Mouse (Mus musculus) lung, postnatal 4 days (tissue): ENCODE data around the gene Ms4a4c.
"Not testable (repeated sequence)": the region's sequence is repeated elsewhere in the genome, so short reads cannot be mapped to it uniquely, and the experiment has no call there.

Experiments used
- DNase-seq, 2 experiments: peaks; one replicate each; pipeline ENCODE4 v3.0.0; 2021

Gene Ms4a4c

GRCm38 (mm10) chr19:11466471-11466870 lies 61.9 kb downstream of the Ms4a4c start:
- no peak for DNase-seq

- DNase-seq, result not testable (repeated sequence)
Measured at GRCm38 (mm10) chr19:11468361-11468760, 63.8 kb downstream of the Ms4a4c start.

GRCm38 (mm10) chr19:11469215-11469614 lies 64.6 kb downstream of the Ms4a4c start, which contains the start of gene Ms4a6c:
Gene Ms4a6c, plus strand, starts transcription at chr19:11469366.
- not testable (repeated sequence) for DNase-seq
